Mouse (Mus musculus) embryonic stem cell, embryonic (primary cell): ENCODE results near the gene Slc5a6.

ENCODE experiments used
- CTCF ChIA-PET, 4 experiments: fragments of 300-600 bp in 2 of 4; fragments of 350-600 bp in 2 of 4; sonication (Branson Sonifier 250); formaldehyde crosslinking; loops; one replicate each; lab custom pipeline; 2022; ENCODE audit warnings: inconsistent platforms in 2 of 4; lab: Charles Lee
- POLR2A ChIA-PET, 4 experiments: fragments of 300-600 bp in 2 of 4; fragments of 350-600 bp in 2 of 4; sonication (Branson Sonifier 250); formaldehyde crosslinking; loops; one replicate each; lab custom pipeline; 2022; ENCODE audit warnings: antibody characterized with exemption in 4 of 4, inconsistent platforms in 1 of 4; lab: Charles Lee

The Slc5a6 gene

DNA sequence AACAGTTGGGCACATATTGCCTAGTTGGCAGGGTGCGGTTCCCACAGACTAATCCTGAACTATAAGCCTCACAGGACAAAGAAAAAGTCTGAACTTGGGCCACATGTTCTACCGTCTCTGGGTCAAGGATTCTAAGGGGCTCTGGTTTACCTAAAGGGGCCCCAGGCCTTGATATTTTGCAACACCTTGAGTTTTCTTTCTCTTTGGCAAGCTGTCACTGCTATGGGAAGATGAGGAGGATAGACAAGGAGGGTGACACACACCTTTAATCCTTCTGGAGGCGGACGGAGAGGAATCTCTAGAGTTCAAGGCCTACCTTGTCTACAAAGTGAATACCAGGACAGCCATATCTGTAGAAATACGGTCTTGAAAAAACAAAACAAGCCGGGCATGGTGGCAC lies 2.3 kb downstream of the Slc5a6 start:
- POLR2A ChIA-PET: interaction anchor here in 2 of 4 experiments (3.3 to 3.5 kb wide), 3 partner anchors 15 to 70 kb away, joined by 43 to 71 read pairs (median 61); partner anchors contain the start of gene Trim54 (in 1 of the 2)
- CTCF ChIA-PET: no interaction called here

DNA sequence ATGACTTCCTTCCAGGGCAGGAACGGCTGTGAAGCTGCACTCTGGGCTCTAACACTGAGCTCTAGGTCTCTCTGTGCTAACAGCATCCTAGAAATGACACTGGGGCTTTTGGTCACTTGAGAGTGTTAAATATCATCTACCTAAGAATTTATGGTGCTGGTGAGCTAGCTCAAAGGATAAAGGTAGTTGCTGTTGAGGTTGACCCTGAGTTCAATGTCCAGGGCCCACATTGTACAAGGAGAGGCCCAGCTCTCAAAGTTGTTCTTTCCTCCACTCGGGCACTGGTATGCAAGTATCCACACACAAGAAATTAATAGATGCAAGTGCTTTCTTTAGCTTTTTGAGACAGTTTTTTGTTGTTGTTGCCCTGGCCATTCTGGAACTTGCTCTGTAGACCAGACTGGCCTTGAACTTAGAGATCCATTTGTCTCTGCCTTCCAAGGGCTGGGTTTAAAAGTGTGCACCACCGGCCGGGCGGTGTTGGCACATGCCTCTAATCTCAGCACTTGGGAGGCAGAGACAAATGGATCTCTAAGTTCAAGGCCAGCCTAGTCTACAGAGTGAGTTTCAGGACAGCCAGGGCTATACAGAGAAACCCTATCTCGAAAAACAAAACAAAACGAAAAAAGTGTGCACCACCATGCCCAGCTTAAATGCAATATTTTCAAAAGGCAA lies 10.4 kb downstream of the Slc5a6 start:
- POLR2A ChIA-PET: interaction anchor here in 3 of 4 experiments (0.6 to 6.3 kb wide), 9 partner anchors 8 to 328 kb away, joined by 3 to 49 read pairs (median 4); partner anchors contain the start of genes Atraid (in 3 of the 3), Slc5a6 (in 3 of the 3) and Trim54 (in 1 of the 3)
- CTCF ChIA-PET: interaction anchor here in 1 of 4 experiments (1.0 kb wide), 1 partner anchor 17 kb away, joined by 3 read pairs; the partner anchor contains the start of gene Cad

DNA sequence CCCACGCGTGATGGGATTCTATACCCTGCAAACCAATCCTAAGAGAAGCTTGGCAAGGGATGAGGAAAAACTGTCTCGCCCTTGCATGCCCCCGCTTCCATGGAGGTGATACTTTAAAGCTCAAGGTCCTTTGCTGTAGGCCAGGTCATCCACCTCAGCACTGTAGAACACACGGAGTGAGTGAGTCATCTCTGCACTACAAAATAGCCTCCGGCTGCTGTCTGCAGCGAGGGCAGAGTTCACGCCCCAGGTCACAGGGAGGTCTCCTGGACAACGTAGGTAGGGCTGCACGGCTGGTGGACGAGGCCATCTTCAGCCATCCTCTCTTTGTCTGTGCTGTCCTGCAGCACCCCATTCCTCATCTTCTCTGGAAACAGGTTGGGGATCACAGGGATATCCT lies 12.2 kb downstream of the Slc5a6 start:
- ChIA-PET POLR2A (interaction anchor here in 2 of 4 experiments (1.3 to 6.3 kb wide), 4 partner anchors 11 to 23 kb away, joined by 3 to 49 read pairs (median 18); partner anchors contain the start of genes Atraid (in 2 of the 2) and Slc5a6 (in 2 of the 2)), CTCF (interaction anchor here in 1 of 4 experiments (0.6 kb wide), 1 partner anchor 27 kb away, joined by 3 read pairs; no protein-coding TSS in a partner anchor)

DNA sequence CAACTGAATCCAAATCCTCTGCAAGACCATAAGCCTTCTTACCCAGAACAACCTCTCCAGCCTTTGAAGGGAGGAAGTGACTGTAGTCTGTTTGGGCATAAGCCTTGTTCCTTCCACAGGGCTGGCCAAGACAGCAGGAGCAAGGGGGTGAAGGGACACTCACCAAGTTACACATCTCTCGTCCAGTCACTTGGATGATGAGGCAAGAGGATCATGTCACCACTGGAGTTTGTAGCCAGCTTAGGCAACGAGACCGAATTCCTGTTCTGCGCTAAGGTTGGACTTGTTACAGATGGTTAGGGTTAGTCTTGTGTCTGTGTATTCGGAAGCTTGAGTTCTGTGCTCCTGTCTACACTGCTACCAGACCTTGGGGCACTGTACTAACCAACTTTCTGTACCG lies 14.1 kb downstream of the Slc5a6 start:
- POLR2A ChIA-PET: interaction anchor here in 2 of 4 experiments (0.9 to 6.3 kb wide), 4 partner anchors 10 to 18 kb away, joined by 3 to 49 read pairs (median 4); partner anchors contain the start of genes Atraid (in 2 of the 2) and Slc5a6 (in 2 of the 2)
- CTCF ChIA-PET: no interaction called here

DNA sequence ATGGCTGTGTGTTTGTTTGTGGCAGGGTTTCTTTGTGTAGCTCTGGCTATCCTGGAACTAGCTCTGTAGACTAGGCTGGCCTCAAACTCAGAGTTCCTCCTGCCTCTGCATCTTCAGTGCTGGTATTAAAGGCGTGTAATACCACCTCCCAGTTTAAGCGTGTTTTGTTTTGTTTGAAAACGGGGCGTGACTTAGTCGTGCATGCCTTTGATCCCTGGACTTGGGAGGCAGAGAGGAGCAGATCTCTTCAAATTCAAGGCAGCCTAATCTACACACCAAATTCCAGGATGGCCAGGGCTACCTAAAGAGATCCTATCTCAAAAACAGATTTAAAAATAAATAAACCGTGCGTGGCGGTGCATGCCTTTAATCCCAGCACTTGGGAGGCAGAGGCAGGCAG lies 17.2 kb downstream of the Slc5a6 start:
- CTCF ChIA-PET: interaction anchor here in 3 of 4 experiments (0.6 to 1.2 kb wide), 6 partner anchors 11 to 155 kb away, joined by 3 to 4 read pairs (median 3); partner anchors contain the start of genes Atraid (in 1 of the 3) and Slc5a6 (in 1 of the 3)

DNA sequence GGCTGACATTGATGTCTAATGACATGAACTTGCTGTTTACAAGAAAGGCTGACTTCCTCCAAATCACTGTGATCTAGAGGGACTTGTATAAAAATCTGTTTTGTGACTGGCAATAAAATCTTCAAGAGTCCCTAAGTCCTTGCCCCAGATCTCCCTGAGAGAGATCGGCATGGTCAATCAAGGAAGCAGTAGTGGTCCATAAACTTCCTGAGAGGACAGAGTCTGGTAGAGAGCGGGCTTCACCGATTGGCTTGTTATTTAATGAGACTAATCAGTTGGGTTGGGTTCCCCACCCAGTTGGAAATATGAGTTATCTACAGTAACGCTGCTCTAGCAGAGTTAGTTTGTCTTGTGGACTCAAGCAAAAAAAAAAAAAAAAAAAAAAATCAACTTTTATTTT lies 17.8 kb downstream of the Slc5a6 start:
- CTCF ChIA-PET: interaction anchor here in 3 of 4 experiments (0.6 to 1.2 kb wide), 5 partner anchors 17 to 154 kb away, joined by 3 to 4 read pairs (median 3); partner anchors contain the start of genes Atraid (in 1 of the 3) and Slc5a6 (in 1 of the 3)
- POLR2A ChIA-PET: interaction anchor here (0.6 to 5.5 kb wide), 31 partner anchors 9 to 766 kb away, joined by 3 to 71 read pairs (median 5); partner anchors contain the start of genes Atraid (in 3 of the 4), Slc5a6 (in 3 of the 4), Cad (in 2 of the 4) and Trim54 (in 1 of the 4)

More for the DNA sequence above, 17.2 kb downstream of the Slc5a6 start:
- POLR2A ChIA-PET: interaction anchor here (0.6 to 5.5 kb wide), 31 partner anchors 9 to 765 kb away, joined by 3 to 71 read pairs (median 5); partner anchors contain the start of genes Atraid (in 3 of the 4), Slc5a6 (in 3 of the 4), Cad (in 2 of the 4) and Trim54 (in 1 of the 4)

DNA sequence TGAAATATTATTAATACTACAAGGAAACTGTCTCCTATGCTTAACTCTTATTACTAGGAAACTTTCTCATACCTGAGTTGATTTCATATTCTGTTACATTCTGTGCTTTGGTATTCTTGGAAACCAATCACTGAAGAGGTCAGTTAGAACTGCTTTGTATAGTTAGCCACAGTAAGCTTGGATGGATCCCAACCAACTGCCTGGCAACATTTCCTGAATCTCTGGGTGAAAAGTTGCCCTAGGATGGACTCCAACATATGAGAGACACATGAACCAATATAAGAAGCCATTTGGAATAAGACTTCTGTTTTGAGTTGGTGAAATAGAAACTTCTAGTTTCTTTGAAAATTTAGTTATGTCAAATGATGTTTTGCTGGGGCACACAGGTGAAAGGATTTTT lies 24.1 kb downstream of the Slc5a6 start:
- ChIA-PET POLR2A (interaction anchor here in 3 of 4 experiments (0.6 to 1.5 kb wide), 8 partner anchors 24 to 116 kb away, joined by 3 to 4 read pairs (median 3); partner anchors contain the start of genes Slc5a6 (in 2 of the 3) and Atraid (in 1 of the 3)), CTCF (interaction anchor here in 2 of 4 experiments (0.6 to 1.7 kb wide), 2 partner anchors 20 to 221 kb away, joined by 3 to 4 read pairs; no protein-coding TSS in a partner anchor)

DNA sequence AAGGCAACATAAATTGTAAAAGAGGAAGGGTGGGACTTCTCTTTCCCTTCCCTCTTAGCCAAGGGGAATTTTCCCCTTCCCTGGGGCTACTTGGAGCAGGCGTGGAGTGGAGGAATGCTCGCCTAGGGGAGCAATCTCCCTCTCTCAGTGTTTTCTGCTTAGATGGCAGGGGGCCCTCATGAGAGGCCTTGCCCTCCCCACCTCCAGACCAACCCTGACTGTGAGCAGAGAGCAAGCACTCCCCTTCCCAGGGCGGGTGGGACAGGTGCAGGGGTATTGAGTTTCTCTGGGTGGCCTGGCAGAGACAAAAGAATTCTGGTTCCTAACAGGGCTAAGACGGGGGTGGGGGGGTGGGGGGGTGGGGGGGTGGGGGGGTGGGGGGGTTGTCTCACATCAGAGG lies 25.5 kb downstream of the Slc5a6 start:
- ChIA-PET CTCF (interaction anchor here in 2 of 4 experiments (0.6 to 1.7 kb wide), 2 partner anchors 9 to 19 kb away, joined by 3 to 4 read pairs (median 3); no protein-coding TSS in a partner anchor), POLR2A (interaction anchor here in 2 of 4 experiments (0.6 to 2.2 kb wide), 3 partner anchors 8 to 145 kb away, joined by 3 to 8 read pairs (median 7); partner anchors contain the start of genes Atraid (in 1 of the 2) and Slc5a6 (in 1 of the 2))

DNA sequence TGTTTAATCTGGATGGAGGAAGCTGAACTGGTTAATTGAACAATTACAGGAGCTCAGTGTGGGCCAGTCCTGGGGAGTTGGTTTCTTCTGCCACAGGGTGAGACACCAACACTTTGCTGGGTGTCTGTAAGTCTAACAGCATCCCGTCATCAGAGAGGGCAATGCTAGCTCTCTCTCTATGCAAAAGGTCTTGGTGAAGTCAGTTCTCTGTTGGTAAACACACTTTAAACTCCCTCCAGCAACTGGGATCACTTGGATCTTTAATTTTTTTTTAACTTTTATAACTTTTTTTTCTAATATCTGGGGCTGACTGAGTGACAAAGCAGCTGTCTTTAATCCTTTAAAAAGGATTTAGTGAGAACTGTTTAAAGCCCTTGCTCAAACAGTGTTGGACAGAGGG lies 26.0 kb downstream of the Slc5a6 start:
- ChIA-PET CTCF (interaction anchor here in 3 of 4 experiments (0.6 to 1.5 kb wide), 5 partner anchors 9 to 41 kb away, joined by 3 to 6 read pairs (median 3); no protein-coding TSS in a partner anchor), POLR2A (interaction anchor here in 3 of 4 experiments (0.6 to 2.2 kb wide), 4 partner anchors 9 to 144 kb away, joined by 3 to 9 read pairs (median 8); partner anchors contain the start of genes Atraid (in 2 of the 3) and Slc5a6 (in 2 of the 3))

DNA sequence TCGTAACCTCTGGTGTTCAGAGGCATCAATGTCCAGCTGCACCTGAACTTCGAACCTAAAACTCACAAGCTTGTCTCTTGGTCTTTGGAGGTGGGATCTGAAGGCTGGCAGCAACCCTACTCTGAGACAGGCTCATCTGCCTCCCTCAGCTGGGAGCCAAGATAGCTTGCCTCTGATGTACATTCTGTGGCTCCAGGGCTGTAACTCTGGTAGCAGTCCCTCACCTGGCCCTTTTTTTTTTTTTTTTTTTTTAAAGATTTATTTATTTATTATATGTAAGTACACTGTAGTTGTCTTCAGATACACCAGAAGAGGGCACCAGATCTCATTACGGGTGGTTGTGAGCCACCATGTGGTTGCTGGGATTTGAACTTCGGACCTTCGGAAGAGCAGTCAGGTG lies 26.9 kb downstream of the Slc5a6 start:
- ChIA-PET POLR2A (interaction anchor here in 3 of 4 experiments (0.5 to 2.2 kb wide), 6 partner anchors 8 to 26 kb away, joined by 3 to 9 read pairs (median 6); partner anchors contain the start of genes Atraid (in 1 of the 3) and Slc5a6 (in 1 of the 3)), CTCF (interaction anchor here in 3 of 4 experiments (0.6 to 1.5 kb wide), 5 partner anchors 18 to 219 kb away, joined by 3 to 9 read pairs (median 3); partner anchors contain the start of gene Gm9970 (in 1 of the 3))

DNA sequence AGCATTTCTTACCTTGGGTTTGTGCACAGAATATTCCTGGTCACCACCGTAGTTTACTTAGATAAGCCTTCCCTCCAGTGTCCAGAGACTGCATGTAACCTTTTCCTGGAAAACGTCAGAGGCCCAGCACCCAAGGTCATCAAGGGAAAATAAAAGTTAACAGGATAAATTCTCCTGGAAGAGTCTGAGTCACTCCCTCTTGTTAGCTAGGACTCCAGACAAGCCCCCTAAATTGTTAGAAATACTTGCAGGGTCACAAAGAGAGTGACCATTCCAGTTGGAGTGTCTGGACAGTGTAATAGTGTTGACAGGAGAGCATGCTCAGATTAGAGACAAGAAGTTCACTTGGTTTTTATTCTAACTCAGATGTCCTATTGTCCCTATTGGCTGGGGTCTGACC lies 32.8 kb downstream of the Slc5a6 start:
- CTCF ChIA-PET: interaction anchor here in 2 of 4 experiments (0.7 to 1.3 kb wide), 3 partner anchors 12 to 306 kb away, joined by 3 to 4 read pairs (median 4); no protein-coding TSS in a partner anchor
- POLR2A ChIA-PET: interaction anchor here in 1 of 4 experiments (0.7 to 1.3 kb wide), 2 partner anchors 32 to 39 kb away, joined by 3 to 5 read pairs; partner anchors contain the start of genes Atraid and Slc5a6

DNA sequence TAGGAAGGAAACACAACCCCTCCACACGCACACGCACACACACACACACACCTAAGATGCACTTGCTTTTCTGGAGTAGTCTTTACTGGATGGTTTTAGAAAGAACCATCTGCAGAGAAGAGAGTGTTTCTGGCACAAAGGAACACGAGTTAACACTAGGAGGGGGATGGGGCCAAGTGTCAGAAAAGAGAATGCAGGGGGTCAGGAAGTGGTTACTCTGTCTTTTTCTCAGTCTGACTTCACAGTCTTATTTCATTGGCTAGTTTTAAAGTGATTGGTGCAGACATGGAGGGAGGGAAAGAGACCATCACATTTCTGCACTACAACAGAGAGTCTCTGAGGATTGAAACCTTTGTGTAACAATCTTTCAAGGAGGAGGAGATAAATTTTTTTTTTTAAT lies 36.0 kb downstream of the Slc5a6 start:
- CTCF ChIA-PET: interaction anchor here in 3 of 4 experiments (0.9 to 1.1 kb wide), 3 partner anchors 9 to 14 kb away, joined by 3 to 4 read pairs (median 4); no protein-coding TSS in a partner anchor
- POLR2A ChIA-PET: interaction anchor here in 2 of 4 experiments (0.8 to 1.6 kb wide), 5 partner anchors 8 to 36 kb away, joined by 3 to 8 read pairs (median 3); partner anchors contain the start of genes Atraid (in 2 of the 2) and Slc5a6 (in 2 of the 2)

DNA sequence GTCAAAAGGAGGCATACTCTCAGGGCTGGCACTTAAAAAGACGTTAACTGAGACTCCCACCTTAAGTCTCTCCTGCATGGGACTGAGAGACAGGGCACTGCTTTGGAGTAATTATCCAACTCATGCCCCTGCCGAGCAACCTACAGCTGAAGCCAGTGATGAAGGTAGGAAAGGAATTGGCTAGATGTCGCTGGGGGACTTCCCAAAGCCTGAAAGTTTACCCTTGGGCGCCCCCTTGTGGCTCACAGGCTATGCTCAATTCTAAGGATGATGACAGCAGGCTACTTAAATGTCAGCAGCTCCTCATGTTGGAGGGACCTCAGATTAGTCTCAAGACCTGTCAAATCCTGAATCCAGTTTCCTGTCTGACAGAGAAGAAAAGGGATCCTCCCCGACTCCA lies 44.5 kb downstream of the Slc5a6 start:
- ChIA-PET POLR2A (interaction anchor here (0.7 to 2.1 kb wide), 20 partner anchors 9 to 294 kb away, joined by 3 to 7 read pairs (median 4); partner anchors contain the start of genes Atraid (in 4 of the 4), Slc5a6 (in 4 of the 4), Agbl5 (in 1 of the 4) and Cad (in 1 of the 4)), CTCF (interaction anchor here (0.6 to 2.1 kb wide), 41 partner anchors 9 to 613 kb away, joined by 3 to 11 read pairs (median 4); partner anchors contain the start of genes Atraid (in 1 of the 4), Cad (in 1 of the 4), Dpysl5 (in 1 of the 4) and Preb (in 1 of the 4))

DNA sequence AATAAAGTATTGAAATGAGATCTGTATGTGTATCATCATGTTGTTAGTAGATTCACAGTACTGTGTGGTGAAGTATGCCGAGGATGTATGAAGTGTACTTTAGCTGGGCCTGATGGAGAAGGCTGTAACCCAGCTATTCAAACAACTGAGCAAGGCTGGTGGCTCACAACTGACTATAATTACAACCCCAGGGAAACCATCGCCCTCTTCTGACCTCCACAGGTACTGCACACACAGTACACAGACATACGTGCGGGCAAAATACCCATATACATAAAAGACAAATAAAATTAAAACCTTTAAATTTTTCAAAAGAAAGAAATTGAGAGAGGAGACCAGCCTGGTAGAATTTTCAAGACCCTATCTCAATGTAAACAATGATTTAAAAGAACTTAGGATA lies 47.2 kb downstream of the Slc5a6 start:
- CTCF ChIA-PET: interaction anchor here in 3 of 4 experiments (0.5 to 1.9 kb wide), 13 partner anchors 11 to 451 kb away, joined by 3 to 14 read pairs (median 4); partner anchors contain the start of genes Slc5a6 (in 1 of the 3) and Zfp512 (in 1 of the 3)

DNA sequence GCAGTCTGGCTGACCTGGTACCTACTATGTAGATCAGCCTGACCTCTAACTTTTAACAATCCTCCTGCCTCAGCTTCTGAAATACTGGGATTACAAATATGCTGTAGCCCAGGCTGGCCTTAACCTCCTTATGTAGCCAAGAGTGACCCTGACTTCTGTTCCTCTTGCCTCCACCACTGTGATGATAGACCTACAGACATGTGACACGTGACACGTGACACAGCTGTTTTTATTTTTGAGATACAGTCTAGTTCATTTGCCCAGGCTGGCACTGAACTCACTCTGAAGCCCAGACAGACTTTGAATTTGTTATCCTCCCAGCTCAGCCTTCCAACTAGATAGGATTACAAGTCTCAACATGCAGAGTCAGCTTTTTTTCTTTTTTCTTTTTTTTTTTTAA lies 47.7 kb downstream of the Slc5a6 start:
- CTCF ChIA-PET: interaction anchor here in 3 of 4 experiments (0.5 to 1.9 kb wide), 17 partner anchors 11 to 451 kb away, joined by 3 to 14 read pairs (median 3); partner anchors contain the start of genes Slc5a6 (in 1 of the 3) and Zfp512 (in 1 of the 3)
- POLR2A ChIA-PET: interaction anchor here in 3 of 4 experiments (0.6 to 2.5 kb wide), 10 partner anchors 9 to 137 kb away, joined by 3 to 8 read pairs (median 3); partner anchors contain the start of genes Atraid (in 2 of the 3), Agbl5 (in 1 of the 3) and Slc5a6 (in 1 of the 3)

More for the DNA sequence above, 47.2 kb downstream of the Slc5a6 start:
- POLR2A ChIA-PET: interaction anchor here in 2 of 4 experiments (0.6 to 2.5 kb wide), 8 partner anchors 10 to 114 kb away, joined by 3 to 8 read pairs (median 3); partner anchors contain the start of genes Atraid (in 2 of the 2), Agbl5 (in 1 of the 2) and Slc5a6 (in 1 of the 2)

DNA sequence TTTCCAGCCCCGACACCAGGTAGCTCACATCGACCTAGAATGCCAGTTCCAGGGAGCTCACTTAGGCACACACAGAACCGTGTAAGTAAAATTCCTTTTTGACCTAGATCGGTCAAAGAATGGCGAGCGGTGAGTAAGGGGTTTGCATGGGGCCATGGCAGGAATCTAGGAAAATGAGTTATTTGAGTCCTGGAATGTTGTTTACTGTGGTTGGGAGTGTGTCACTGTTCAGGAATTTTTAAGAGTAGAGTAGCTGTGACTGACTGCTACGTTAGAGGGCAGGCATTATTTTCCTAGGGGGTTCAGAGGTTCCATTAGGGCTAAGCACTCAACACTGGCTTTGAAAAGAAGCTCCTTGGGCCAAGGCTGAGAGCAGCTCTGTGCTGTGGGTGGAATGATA lies 48.6 kb downstream of the Slc5a6 start:
- POLR2A ChIA-PET: interaction anchor here in 3 of 4 experiments (0.5 to 2.5 kb wide), 15 partner anchors 8 to 138 kb away, joined by 3 to 8 read pairs (median 4); partner anchors contain the start of genes Atraid (in 2 of the 3), Slc5a6 (in 2 of the 3), Agbl5 (in 1 of the 3) and Emilin1 (in 1 of the 3)
- CTCF ChIA-PET: interaction anchor here (0.6 to 2.2 kb wide), 16 partner anchors 9 to 985 kb away, joined by 3 to 14 read pairs (median 4); partner anchors contain the start of gene Dnajc5g (in 1 of the 4)
